10 mouse cellular contexts compared by ENCODE assay signal in genomic region chr8:122679325-122679920, GRCm38 (mm10). TPM values are rescaled to one million over a fixed set of nuclear protein-coding genes. Genes with fewer than 3 reads are reported as not detected.
DNase-seq lines count a peak whose midpoint lies in the region; ATAC-seq and TF ChIP-seq lines count a peak whose summit lies in the region.
"Had no signal": no experiment of that assay in that cellular context is flagged by ENCODE, and none has a peak within 500 bp of the region (broad histone marks: within the 10 kb centered on the region; RNA-seq: fewer than 3 reads in every experiment).

No protein-coding gene starts in this region.

- TF ChIP-seq POLR2A in thymus, adult 2 months (IDR thresholded peaks at IDR 0.05; ENCODE audit: control insufficient read depth, extremely low read depth, insufficient read depth, low read length, poor library complexity): no peak

- WGBS in embryonic facial prominence, embryonic 12.5 days: 17% methylated on average over 11 of the region's 11 CpGs
- WGBS in embryonic facial prominence, embryonic 10.5 days: 23% methylated on average over 11 of the region's 11 CpGs
- WGBS in thymus, adult 2 months: 77% methylated on average over 11 of the region's 11 CpGs
- 32% methylated on average over 11 of the region's 11 CpGs for WGBS in liver, embryonic 15.5 days (ENCODE audit: insufficient replicate concordance)

- TF ChIP-seq CTCF in thymus, adult 2 months (IDR thresholded peaks at IDR 0.05; ENCODE audit: borderline replicate concordance, control insufficient read depth, extremely low read depth, insufficient read depth, low read length, poor library complexity): no peak

- no peak for ATAC-seq in embryonic facial prominence, embryonic 12.5 days (ENCODE audit: insufficient number of reproducible peaks, insufficient read depth, low FRiP score, low TSS enrichment)
- no peak for ATAC-seq in liver, embryonic 15.5 days (ENCODE audit: insufficient read depth)

- DNase-seq in embryonic facial prominence, embryonic 10.5 days (ENCODE audit: low spot score): no peak
- DNase-seq in thymus, adult 2 months: no peak
- no peak for DNase-seq in thymus, postnatal 0 days (ENCODE audit: low spot score)
- DNase-seq in gastrocnemius, postnatal 14 days: no peak
- no peak for DNase-seq in layer of hippocampus, postnatal 25 days (ENCODE audit: extremely low spot score in 1 of 2, low spot score in 1 of 2)
- DNase-seq in right cerebral cortex, postnatal 10 days (ENCODE audit: low spot score in 2 of 2): no peak
- DNase-seq: gastrocnemius, postnatal 25 days had no signal

- peaks cover 20% of the 10 kb centered on the region for H3K4me1 ChIP-seq in embryonic facial prominence, embryonic 12.5 days
- H3K4me1 ChIP-seq in embryonic facial prominence, embryonic 10.5 days: peaks cover 57% of the 10 kb centered on the region
- H3K4me1 ChIP-seq in thymus, adult 2 months (replicated peaks; ENCODE audit: control insufficient read depth, insufficient read depth, low read length): peaks cover 53% of the 10 kb centered on the region
- peaks cover 87% of the 10 kb centered on the region for H3K4me1 ChIP-seq in liver, embryonic 15.5 days (replicated peaks)

- no peak overlapping the region for H3K4me3 ChIP-seq in embryonic facial prominence, embryonic 12.5 days
- H3K4me3 ChIP-seq in embryonic facial prominence, embryonic 10.5 days: no peak overlapping the region
- no peak overlapping the region for H3K4me3 ChIP-seq in thymus, adult 2 months (ENCODE audit: control insufficient read depth, insufficient read depth, low read length)
- peak overlapping the region; percentile 79 for H3K4me3 ChIP-seq in liver, embryonic 15.5 days (replicated peaks)

- no peaks in the 10 kb centered on the region for H3K36me3 ChIP-seq in embryonic facial prominence, embryonic 12.5 days
- H3K36me3 ChIP-seq in embryonic facial prominence, embryonic 10.5 days (replicated peaks): no peaks in the 10 kb centered on the region
- H3K36me3 ChIP-seq in thymus, adult 2 months (ENCODE audit: control insufficient read depth, insufficient read depth, low read length): no peaks in the 10 kb centered on the region
- no peaks in the 10 kb centered on the region for H3K36me3 ChIP-seq in liver, embryonic 15.5 days (replicated peaks)

- H3K27ac ChIP-seq in embryonic facial prominence, embryonic 12.5 days: no peak overlapping the region
- no peak overlapping the region for H3K27ac ChIP-seq in embryonic facial prominence, embryonic 10.5 days (replicated peaks)
- peak overlapping the region; percentile 31; the same call in 1 of the 2 replicates for H3K27ac ChIP-seq in thymus, adult 2 months (ENCODE audit: control insufficient read depth, insufficient read depth, low read length)
- H3K27ac ChIP-seq in liver, embryonic 15.5 days (replicated peaks): no peak overlapping the region

- H3K9me3 ChIP-seq in embryonic facial prominence, embryonic 12.5 days: no peaks in the 10 kb centered on the region
- H3K9me3 ChIP-seq in embryonic facial prominence, embryonic 10.5 days: no peaks in the 10 kb centered on the region
- no peaks in the 10 kb centered on the region for H3K9me3 ChIP-seq in liver, embryonic 15.5 days (replicated peaks)

- intact Hi-C loops in gastrocnemius, postnatal 14 days (cut with DNase I; ENCODE audit: low total_unique reads): loop anchor here (5.0 kb wide), 1 partner anchor 57 kb away; the partner anchor contains the start of gene Pabpn1l

- peaks cover 81% of the 10 kb centered on the region for H3K27me3 ChIP-seq in embryonic facial prominence, embryonic 12.5 days
- peaks cover 93% of the 10 kb centered on the region for H3K27me3 ChIP-seq in embryonic facial prominence, embryonic 10.5 days (replicated peaks; ENCODE audit: low read depth, poor library complexity, severe bottlenecking)
- no peaks in the 10 kb centered on the region for H3K27me3 ChIP-seq in thymus, adult 2 months (ENCODE audit: control insufficient read depth, insufficient read depth, low read length)
- peaks cover 83% of the 10 kb centered on the region for H3K27me3 ChIP-seq in liver, embryonic 15.5 days

- H3K9ac ChIP-seq in embryonic facial prominence, embryonic 12.5 days: no peak overlapping the region
- H3K9ac ChIP-seq in liver, embryonic 15.5 days: peak overlapping the region; percentile 76

- peak overlapping the region; percentile 98 for H3K4me2 ChIP-seq in embryonic facial prominence, embryonic 12.5 days (replicated peaks)
- peak overlapping the region; percentile 100 for H3K4me2 ChIP-seq in liver, embryonic 15.5 days

RNA-seq across cellular contexts. Expression of gene Cbfa2t3, which starts 19.5 kb away (rescaled TPM):
- polyA plus RNA-seq in embryonic facial prominence, embryonic 12.5 days (2016; fragmentation: Nextera tagmentation; extraction: Ambion mirVana): 3.9 and 4.4 TPM in 2 replicates
- polyA plus RNA-seq in embryonic facial prominence, embryonic 10.5 days (2016; fragmentation: Nextera tagmentation; extraction: Ambion mirVana): 1.7 and 2.3 TPM in 2 replicates
- 62.3 and 76.8 TPM in 2 replicates for polyA plus RNA-seq in thymus, adult 2 months (2012; rRNA removed)
- polyA plus RNA-seq in thymus, postnatal 0 days (2015; fragmentation: Nextera tagmentation; extraction: Ambion mirVana): 15.2 and 16.7 TPM in 2 replicates
- 3.5 and 3.6 TPM in 2 replicates for polyA plus RNA-seq in liver, embryonic 15.5 days (2015; fragmentation: Nextera tagmentation; extraction: Ambion mirVana)
- total RNA-seq in gastrocnemius, postnatal 14 days (2021): 10 to 100 TPM; 19.5 to 23.2 TPM
- 10 to 100 TPM; 40.0 to 43.6 TPM for total RNA-seq in layer of hippocampus, postnatal 25 days (2021)

RNA-seq across cellular contexts. Expression of gene Pabpn1l, which starts 56.9 kb away (rescaled TPM):
- polyA plus RNA-seq in embryonic facial prominence, embryonic 12.5 days (2016; fragmentation: Nextera tagmentation; extraction: Ambion mirVana): not detected in 2 replicates
- polyA plus RNA-seq in embryonic facial prominence, embryonic 10.5 days (2016; fragmentation: Nextera tagmentation; extraction: Ambion mirVana): 0.30 TPM in 1 of 2 replicates, not detected in the other
- polyA plus RNA-seq in thymus, adult 2 months (2012; rRNA removed): 0.20 and 0.42 TPM in 2 replicates
- 0.36 and 0.43 TPM in 2 replicates for polyA plus RNA-seq in thymus, postnatal 0 days (2015; fragmentation: Nextera tagmentation; extraction: Ambion mirVana)
- polyA plus RNA-seq in liver, embryonic 15.5 days (2015; fragmentation: Nextera tagmentation; extraction: Ambion mirVana): not detected in 2 replicates
- total RNA-seq in gastrocnemius, postnatal 14 days (2021): not detected
- under 1 TPM in 1 of 2 experiments, not detected in 1; 0.45 TPM for total RNA-seq in layer of hippocampus, postnatal 25 days (2021)
- total RNA-seq: gastrocnemius, postnatal 25 days; left cerebral cortex, adult 8-10 months had no signal
